Mouse (Mus musculus) brain, adult 2 months (tissue): ENCODE results near the gene Dgkh.

ENCODE experiments used
- DNase-seq: peaks from one replicate; pipeline ENCODE4 v3.0.0; 2011; ENCODE audit warnings: low read depth, low spot score

Dgkh gene

GRCm38 (mm10) chr14:78677852-78678588, 54.6 kb downstream of the Dgkh start:
- peak; percentile 90 for DNase-seq

DNA sequence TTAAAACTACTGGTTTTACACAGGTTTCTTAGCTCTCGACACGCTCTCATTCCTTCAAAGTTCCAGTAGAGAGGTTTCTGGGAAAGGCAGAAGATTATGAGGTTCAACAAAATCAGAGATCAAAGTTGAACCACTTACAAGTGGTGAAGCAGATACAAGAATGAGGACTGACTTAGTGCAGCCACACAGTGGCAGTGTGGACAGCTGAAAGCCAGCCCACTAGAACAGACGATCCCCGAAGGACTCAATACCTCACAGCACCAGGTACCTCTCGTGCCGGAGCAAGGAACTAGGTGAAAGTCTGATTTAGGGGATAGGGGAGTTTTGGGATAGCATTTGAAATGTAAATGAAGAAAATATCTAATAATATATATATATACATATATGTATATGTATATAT, 56.1 kb downstream of the Dgkh start:
- DNase-seq = peak; percentile 62

GRCm38 (mm10) chr14:78674606-78675005, 58.0 kb downstream of the Dgkh start:
- no peak for DNase-seq

DNA sequence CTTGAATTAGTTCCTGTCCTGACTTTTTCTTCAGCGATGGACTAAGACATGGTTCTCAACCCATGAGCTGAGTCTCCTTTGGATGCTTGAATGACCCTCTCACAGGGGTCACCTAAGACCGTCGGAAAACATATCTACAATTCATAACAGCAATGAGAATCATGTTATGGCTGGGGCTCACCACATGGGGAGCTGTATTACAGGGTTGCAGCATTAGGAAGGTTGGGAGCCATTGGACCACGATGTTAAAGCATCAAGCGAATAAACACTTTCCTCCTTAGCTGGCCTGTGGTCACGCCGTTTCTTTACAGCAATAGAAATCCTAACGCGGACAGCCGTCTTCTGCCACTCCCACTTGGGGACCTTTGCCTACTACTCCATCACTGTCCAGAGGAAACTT, 62.6 kb downstream of the Dgkh start:
- DNase-seq = peak; percentile 43

GRCm38 (mm10) chr14:78668291-78668690, 64.3 kb downstream of the Dgkh start:
- peak; percentile 93 for DNase-seq

DNA sequence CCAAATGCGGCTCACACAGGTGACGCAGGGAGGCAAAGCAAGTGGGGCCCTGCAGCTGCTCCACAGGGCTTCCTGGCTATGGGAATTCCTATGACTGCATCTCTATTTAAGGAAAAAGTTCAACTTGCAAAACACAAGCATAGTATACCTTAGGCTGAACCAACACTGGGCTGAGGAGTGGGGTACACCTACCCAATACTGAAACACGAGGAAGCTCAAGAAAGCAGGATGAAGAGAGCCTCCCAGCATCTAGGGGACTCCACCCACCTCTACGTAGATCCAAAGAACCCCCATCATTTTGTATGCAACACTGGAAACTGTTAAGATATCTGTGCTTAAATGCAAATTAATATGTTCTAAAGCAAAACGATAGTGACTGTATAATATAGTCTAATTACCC, 64.8 kb downstream of the Dgkh start:
- no peak for DNase-seq

GRCm38 (mm10) chr14:78662641-78663040, 69.9 kb downstream of the Dgkh start:
- peak; percentile 68 for DNase-seq

DNA sequence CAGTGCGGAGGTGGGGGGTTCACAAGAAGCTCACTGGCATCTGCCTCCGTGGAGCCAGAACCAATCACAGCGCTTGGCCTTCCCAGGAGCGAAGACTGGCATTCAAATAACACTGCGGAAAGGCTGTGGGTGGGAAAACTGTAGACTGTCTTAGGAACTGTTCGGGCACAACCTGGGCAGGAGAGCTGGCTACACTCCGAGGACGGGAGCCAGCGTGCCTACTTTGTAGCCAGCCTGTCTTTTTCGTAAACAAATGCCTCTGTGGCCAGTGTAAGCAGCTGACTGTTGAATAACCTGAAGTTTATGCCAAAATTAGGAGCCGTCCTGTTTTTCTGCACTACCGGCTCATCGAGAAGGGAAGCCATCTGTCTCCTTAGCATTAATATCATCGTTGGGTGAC, 71.1 kb downstream of the Dgkh start:
- DNase-seq = peak; percentile 76

DNA sequence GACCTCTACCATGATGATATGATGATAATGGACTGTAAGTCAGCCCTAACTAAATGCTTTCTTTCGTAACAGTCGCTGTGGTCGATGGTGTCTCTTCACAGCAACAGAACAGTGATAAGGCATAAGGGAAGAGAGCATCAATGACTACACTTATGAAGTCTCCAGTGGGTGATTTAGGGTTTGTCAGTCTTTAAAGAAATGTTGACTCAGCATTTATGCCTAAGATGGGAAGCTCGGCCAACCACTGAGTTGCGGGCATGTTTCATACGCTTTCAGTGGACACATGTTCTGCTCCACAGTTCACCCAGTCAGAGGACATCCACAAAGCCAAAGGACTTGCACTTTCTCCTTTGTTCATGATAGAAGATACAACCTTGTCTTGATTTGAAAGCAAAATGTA, 73.9 kb downstream of the Dgkh start:
- DNase-seq = no peak

- no peak for DNase-seq
These were observed 75.5 kb downstream of the Dgkh start for GRCm38 (mm10) chr14:78656832-78657626.

DNA sequence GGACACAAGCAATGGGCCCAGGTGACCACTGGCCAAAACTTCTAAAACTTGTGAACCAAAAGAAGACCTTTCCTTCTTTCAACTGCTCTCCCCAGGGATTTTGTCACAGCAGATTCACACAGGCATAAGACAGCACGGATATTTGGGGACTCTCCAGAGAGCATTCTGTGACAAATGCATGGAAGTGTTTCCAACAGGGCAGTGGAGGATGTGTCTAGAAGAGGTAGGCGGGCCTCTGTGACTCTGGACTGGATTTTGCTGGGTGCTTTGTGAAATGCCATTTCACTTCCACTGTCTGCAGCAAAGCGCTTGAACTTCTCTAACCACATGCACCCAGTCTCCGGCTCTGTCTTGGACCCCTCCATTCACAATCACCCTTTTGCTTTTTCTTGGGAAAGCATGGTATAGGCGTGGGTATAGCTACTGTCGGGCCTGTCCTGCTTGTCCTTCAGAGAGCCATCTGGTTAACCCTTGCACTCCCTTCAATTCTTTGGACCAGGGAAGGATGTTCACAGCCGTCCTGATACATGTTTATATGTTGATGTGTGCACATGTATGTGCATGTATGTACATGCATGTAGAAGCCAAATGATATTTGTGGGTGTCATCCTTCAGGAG, 77.5 kb downstream of the Dgkh start:
- peak; percentile 74 for DNase-seq

DNA sequence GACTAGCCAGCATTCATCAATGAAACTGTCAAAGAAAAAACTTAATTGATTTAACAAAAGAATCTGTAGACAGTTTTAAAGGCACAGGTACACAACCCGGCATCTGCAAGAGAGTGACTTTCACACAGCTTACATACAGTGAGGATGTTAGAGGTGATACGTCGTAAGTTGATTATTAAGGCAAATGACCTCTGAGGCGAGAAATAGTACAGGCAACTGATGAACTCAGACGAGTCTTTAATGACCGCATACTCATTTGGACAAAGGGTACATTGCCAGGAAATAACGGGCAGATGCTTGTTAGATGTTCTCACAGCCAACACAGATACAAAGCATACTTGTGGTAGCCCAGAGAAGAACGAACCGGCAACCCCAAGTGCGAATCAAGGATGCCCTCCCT, 78.4 kb downstream of the Dgkh start:
- no peak for DNase-seq

- DNase-seq = no peak
These were observed 79.2 kb downstream of the Dgkh start for GRCm38 (mm10) chr14:78653333-78653732.

GRCm38 (mm10) chr14:78651696-78652095, 80.9 kb downstream of the Dgkh start:
- no peak for DNase-seq

DNA sequence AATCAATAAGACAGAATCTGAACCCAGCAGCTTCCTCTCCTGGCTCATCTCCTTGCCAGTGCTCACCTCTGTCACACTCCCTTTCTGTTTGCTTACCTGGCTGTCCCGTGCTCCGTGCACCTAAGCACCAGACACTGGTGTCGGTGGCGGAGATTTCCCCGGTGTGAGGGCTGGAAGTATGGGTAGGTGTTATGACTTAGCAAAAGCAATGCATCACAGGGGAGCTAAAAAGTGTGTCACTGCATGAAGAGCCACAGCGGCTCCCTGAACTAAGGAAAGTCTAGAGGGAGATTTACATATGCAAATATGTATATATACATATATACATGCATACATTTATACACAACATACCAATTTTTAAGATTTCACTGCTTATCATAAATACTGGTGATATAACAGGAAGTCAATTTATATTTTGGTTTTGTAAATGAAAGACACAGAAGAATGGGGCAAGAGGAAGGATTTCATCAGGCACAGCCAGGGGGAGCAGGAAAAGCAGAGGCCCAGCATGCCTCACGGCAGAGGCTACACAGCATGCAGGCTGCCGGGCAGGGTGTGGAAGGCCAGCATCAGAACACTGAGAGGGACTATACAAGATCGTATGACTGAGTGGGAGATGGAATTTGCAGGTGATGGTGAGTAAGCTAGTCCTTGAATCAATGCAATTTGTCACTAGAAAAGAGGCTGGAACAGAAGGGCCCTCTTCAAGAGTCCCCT, 82.0 kb downstream of the Dgkh start:
- DNase-seq = peak; percentile 66

DNA sequence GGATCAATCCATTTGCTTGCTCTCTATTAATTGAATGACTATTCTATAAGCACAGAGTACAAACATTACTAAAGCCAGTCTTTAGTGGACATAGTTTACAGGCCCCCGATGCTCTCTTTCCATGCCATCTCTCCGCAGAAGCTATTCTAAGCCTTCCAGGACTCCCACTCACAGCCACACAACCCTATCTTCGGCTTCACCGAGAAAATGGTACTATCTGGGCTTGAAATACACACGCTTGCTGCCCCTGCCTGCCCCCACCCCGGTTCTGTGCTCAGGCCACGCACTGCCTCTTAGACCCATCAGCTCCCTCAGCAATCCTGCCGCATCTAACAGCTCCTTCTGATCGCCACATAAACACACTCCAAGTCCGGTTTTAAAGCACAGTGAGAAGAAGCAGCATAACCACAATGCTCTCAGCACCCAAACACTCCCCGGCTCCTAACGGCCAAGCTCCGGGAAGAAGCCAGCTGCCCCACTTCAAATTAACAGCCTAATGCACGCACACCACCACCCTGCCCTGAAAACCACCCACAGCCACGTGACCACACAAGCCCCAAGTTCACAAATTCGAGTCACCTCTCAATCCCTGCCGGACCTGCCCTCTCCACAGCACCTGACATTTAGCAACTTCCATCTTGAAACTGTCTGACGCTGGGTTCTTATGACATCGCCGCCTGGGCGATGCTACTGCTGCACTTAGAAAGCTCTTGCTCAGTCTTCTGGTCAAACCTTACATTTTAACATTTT, 82.9 kb downstream of the Dgkh start:
- DNase-seq = peak; percentile 54

DNA sequence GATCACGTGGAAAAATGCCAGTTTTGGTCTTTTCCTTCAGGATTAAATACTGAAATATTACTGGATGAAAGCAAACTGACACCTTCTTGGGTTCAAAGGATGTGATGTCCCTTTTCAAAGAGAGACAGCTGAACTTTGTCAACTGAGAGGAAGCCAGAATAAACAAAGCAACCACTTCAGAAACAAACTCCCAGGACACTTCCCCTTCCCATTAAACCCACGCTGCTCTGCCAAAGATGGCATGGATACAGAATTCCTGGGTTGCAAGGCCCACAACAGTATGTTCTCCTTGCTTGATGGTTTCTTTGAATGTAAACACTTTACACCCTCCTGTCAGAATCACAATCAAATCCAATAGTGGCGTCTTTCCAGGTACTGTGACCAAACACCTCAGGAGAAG, 87.0 kb downstream of the Dgkh start:
- no peak for DNase-seq

DNA sequence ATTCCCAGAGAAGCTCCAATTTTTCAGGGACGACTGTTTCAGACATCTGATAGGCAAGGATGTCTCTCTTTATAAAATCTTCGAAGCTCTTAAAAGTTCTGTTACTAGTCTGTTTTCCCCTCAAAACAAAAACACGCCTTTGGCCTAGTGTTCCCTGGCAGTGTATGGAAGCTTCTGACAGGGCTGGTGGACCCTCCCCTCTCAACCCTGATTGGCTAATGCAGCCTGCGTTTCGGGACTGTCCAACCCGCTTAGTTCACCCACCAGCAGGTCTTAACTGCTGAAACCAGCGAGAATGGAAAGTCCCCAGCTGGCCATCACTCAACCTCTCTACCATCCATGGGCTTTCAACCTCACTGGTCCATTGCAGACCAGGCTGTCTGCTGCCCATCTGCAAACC, 91.3 kb downstream of the Dgkh start:
- DNase-seq = no peak

DNA sequence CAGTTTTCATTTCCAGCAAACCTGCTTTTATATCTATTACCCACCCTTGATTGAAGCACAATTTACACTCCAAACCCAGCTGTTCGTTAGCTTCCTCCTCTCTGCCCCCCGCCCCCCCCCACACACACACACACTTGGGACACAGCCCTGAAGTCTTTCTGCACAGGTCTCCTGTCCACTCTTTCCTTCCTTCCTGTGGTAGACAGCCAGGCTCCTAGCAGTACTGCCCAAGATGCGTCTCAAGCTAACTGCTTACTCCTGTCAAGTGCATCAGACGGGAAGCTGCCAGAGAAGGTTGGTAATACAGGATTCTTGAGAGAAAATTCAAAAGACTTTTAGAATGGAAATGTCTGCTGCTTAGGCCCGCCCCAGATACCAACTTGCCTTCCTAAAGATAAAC, 92.9 kb downstream of the Dgkh start:
- DNase-seq = no peak

DNA sequence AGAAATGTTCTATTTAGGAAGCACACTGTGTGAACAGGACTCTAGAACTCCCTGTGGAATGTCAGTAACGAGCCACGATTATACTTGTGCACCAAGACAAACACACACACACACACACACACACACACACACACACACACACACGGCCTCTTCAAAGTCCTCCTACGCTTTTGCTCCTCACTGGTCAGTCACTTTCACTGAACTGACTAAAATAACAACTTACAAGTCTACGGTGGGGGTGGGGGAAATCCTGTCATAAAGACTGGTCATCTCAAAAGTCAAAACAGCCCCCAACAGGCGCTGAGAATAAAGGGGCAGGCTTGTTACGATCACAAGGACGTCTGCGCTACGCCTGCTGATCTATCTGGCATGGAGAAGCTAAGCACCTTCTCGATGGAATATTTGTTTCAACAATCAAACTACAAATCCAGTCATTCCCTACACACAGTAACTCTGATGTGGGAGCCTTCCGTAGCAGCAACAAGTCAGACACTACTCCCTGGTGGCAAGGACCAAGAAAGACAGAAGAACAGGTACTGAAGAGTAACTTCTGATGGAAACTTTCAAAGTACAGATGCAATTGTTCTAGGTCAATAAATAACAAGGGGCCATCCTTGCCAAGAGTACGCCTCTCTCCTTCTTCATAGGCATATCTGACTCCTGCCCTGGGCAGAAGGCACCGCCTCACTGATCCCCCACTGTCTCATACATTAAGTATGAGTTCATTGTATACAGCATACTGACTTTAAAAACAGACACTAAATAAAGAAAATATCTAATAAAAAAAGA, 96.8 kb downstream of the Dgkh start:
- no peak for DNase-seq

- peak; percentile 78 for DNase-seq
These were observed 99.8 kb downstream of the Dgkh start for GRCm38 (mm10) chr14:78632747-78633146.
